Mouse (Mus musculus) central nervous system, embryonic 11.5 days (tissue): ENCODE results near the gene Cabcoco1. TPM values are rescaled to one million over a fixed set of nuclear protein-coding genes. Genes with fewer than 3 reads are reported as not detected.

ENCODE experiments used
- polyA plus RNA-seq: library from polyadenylated mRNA; depleted of rRNA; stranded (reverse); fragments of >200 nt; gene quantifications from 2 replicates; pipeline ENCODE4 v1.2.3, GENCODE M21; 2012; rRNA removed

Cabcoco1 gene
- polyA plus RNA-seq, result 0.29 and 0.46 TPM in 2 replicates

DNA sequence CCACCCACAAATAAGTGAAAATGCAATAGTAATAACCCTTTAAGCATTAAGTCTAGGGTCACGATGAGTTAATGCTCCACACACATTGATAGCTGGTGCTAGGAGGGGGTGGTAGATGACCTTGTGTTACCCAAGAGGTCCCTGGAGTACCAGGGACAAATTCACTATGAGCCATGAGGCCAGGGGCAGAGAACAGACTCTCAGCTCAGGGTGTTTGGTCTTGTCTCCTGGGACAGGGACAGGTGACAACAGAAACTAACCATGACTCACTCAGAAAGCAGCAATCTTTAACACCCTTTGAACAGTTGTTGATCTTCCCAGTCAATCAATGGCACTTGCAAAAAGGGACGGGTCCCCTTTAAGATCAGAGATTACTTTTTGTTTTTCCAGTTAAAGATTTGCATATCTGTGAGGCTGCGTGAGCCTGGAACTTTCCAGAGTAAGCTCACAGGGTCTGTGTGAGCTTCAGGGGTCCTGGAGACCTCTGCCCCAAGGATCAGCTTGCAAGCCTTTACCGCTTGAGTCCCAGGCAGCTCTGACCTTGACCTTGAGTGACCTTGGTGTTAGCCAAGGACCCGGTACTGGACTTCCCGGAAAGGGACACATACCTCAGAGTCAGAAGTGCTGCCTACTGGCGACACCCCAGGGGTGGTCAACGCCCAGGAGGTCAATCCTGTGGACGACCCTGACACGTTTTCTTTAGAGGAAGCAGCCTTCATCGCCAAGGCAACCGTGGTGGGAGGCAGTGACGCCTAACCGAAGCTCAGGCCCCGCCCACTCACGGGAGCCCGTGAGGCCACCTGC, at the start of gene Cabcoco1:
TSS of gene Cabcoco1 (minus strand) at position 758 of the 804 bp plus-strand sequence.

Other genes with a start within 250 kb of the Cabcoco1 start
- gene Tmem26, start 181.8 kb upstream of the Cabcoco1 start, polyA plus RNA-seq, result 3.1 and 8.0 TPM in 2 replicates